Mouse (Mus musculus) heart, postnatal 0 days (tissue): ENCODE data around the gene AC129217.1. TPM values are rescaled to one million over a fixed set of nuclear protein-coding genes. Genes with fewer than 3 reads are reported as not detected.

ENCODE experiments used
- ATAC-seq: fragments of 200-750 bp; cut with Nextera tagmentation; 2 replicates; pipeline ENCODE4 v1.8.0; 2017; ENCODE audit warnings: low read depth, moderate number of reproducible peaks, moderate library complexity; ENCODE audit not compliant: insufficient read depth
- DNase-seq: peaks from one replicate; pipeline ENCODE4 v3.0.0-alpha.2; 2016; ENCODE audit warnings: low spot score
- H3K27ac ChIP-seq: fragments of 300-500 bp; sonication (generic); 2 replicates; pipeline ENCODE4 v1.5.1; 2014; ENCODE audit warnings: low read depth, mild to moderate bottlenecking
- H3K27me3 ChIP-seq: fragments of 300-500 bp; sonication (generic); 2 replicates; pipeline ENCODE4 v1.6.1; 2014; ENCODE audit warnings: low read length, mixed read lengths; ENCODE audit not compliant: control insufficient read depth, insufficient read depth
- H3K36me3 ChIP-seq: fragments of 300-500 bp; sonication (generic); replicated peaks from 2 replicates; pipeline ENCODE4 v1.6.1; 2014; ENCODE audit warnings: low read length, mixed read lengths; ENCODE audit not compliant: control insufficient read depth, insufficient read depth
- H3K4me1 ChIP-seq: fragments of 300-500 bp; sonication (generic); 2 replicates; pipeline ENCODE4 v1.6.1; 2014; ENCODE audit warnings: antibody characterized with exemption; ENCODE audit not compliant: control insufficient read depth, insufficient read depth
- H3K4me2 ChIP-seq: fragments of 300-500 bp; sonication (generic); 2 replicates; pipeline ENCODE4 v1.6.1; 2014; ENCODE audit warnings: low read depth, mild to moderate bottlenecking, low read length, moderate library complexity
- H3K4me3 ChIP-seq: fragments of 300-500 bp; sonication (generic); 2 replicates; pipeline ENCODE4 v1.5.1; 2014; ENCODE audit warnings: low read depth, low read length
- H3K9ac ChIP-seq: fragments of 300-500 bp; sonication (generic); replicated peaks from 2 replicates; pipeline ENCODE4 v1.6.1; 2014; ENCODE audit warnings: low read depth, low read length, mixed read lengths
- H3K9me3 ChIP-seq: fragments of 300-500 bp; sonication (generic); replicated peaks from 2 replicates; pipeline ENCODE4 v1.6.1; 2016; ENCODE audit warnings: low read length; ENCODE audit not compliant: control insufficient read depth
- CTCF ChIP-seq: IDR thresholded peaks from 2 replicates; pipeline ENCODE4 v1.5.1; 2016; ENCODE audit warnings: antibody characterized with exemption, control low read depth, low read depth
- EP300 ChIP-seq: IDR thresholded peaks from 2 replicates; pipeline ENCODE4 v1.6.1; 2016; ENCODE audit warnings: antibody characterized with exemption, low read depth
- WGBS: fragments of 180-500 bp; shearing (Covaris S2); extraction: QIAGEN DNeasy Blood & Tissue Kit; methylation state at CpG from one replicate; pipeline ENCODE4 v1.1.7; 2014; 5-methylcytosine and 5-hydroxymethylcytosine counted together
- polyA plus RNA-seq: library from polyadenylated mRNA; unstranded; fragments of >200 nt; fragmentation: Nextera tagmentation; extraction: Ambion mirVana; gene quantifications from 2 replicates; pipeline ENCODE4 v1.2.1, GENCODE M21; 2015
- total RNA-seq: library from RNA; depleted of rRNA; stranded (reverse); fragments of >200 nt; gene quantifications from 2 replicates; pipeline ENCODE4 v1.2.3, GENCODE M21; 2014; ENCODE audit warnings: low replicate concordance

The AC129217.1 gene
- total and polyA plus RNA-seq, 2 experiments from 2014 or later = not detected

GRCm38 (mm10) chr19:8839103-8839907, 9.7 kb downstream of the AC129217.1 start, which contains the start of gene Gng3:
Gng3 (minus strand) TSS chr19:8839194.
- Histone ChIP-seq H3K4me1 (peaks cover 22% of the 10 kb centered on the region), H3K36me3 (peaks cover 16% of the 10 kb centered on the region), H3K27ac (peak within 1 kb of the TSS; percentile 94), H3K9ac (peak within 1 kb of the TSS; percentile 74), H3K27me3 (no peaks in the 10 kb centered on the region), H3K4me3 (peak within 1 kb of the TSS; percentile 59), H3K4me2 (peak within 1 kb of the TSS; percentile 97), H3K9me3 (no peaks in the 10 kb centered on the region)
- DNase-seq (no peak), ATAC-seq (no peak)
- 65% methylated on average over 11 of the region's 11 CpGs for WGBS
- no peak for TF ChIP-seq EP300
- TF ChIP-seq CTCF = no peak

- 26% methylated on average over 29 of the region's 29 CpGs for WGBS
- no peak overlapping the region for H3K27ac ChIP-seq
Measured at GRCm38 (mm10) chr19:8839908-8840791, 10.6 kb downstream of the AC129217.1 start.

GRCm38 (mm10) chr19:8841012-8841411, 11.4 kb downstream of the AC129217.1 start:
- H3K27me3 ChIP-seq = no peaks in the 10 kb centered on the region
- peak overlapping the region; percentile 47 for H3K4me3 ChIP-seq
- peaks cover 9% of the 10 kb centered on the region for H3K36me3 ChIP-seq
- H3K9me3 ChIP-seq = no peaks in the 10 kb centered on the region
- ATAC-seq (no peak), DNase-seq (no peak)
- H3K27ac ChIP-seq = no peak overlapping the region
- TF ChIP-seq EP300 = no peak
- TF ChIP-seq CTCF = no peak
- peaks cover 22% of the 10 kb centered on the region for H3K4me1 ChIP-seq
- peak overlapping the region; percentile 73 for H3K4me2 ChIP-seq
- 93% methylated on average over 7 of the region's 7 CpGs for WGBS
- peak overlapping the region; percentile 49; the same call in 1 of the 2 replicates for H3K9ac ChIP-seq

More at GRCm38 (mm10) chr19:8839908-8840791, 10.6 kb downstream of the AC129217.1 start:
- Histone ChIP-seq H3K9ac (peak overlapping the region; percentile 49; the same call in 1 of the 2 replicates), H3K4me1 (peaks cover 22% of the 10 kb centered on the region), H3K36me3 (peaks cover 10% of the 10 kb centered on the region), H3K4me3 (peak overlapping the region; percentile 47), H3K27me3 (no peaks in the 10 kb centered on the region), H3K9me3 (no peaks in the 10 kb centered on the region), H3K4me2 (peak overlapping the region; percentile 73)
- ATAC-seq (peak; percentile 42), DNase-seq (peak; percentile 48)
- TF ChIP-seq EP300 (no peak), CTCF (no peak)

GRCm38 (mm10) chr19:8842961-8843360, 13.4 kb downstream of the AC129217.1 start:
- Histone ChIP-seq H3K4me1 (peaks cover 18% of the 10 kb centered on the region), H3K9ac (no peak overlapping the region), H3K27ac (no peak overlapping the region), H3K36me3 (peaks cover 29% of the 10 kb centered on the region), H3K9me3 (no peaks in the 10 kb centered on the region), H3K4me2 (no peak overlapping the region), H3K4me3 (no peak overlapping the region), H3K27me3 (no peaks in the 10 kb centered on the region)
- WGBS = 81% methylated on average over 6 of the region's 6 CpGs
- ATAC-seq (no peak), DNase-seq (no peak)
- TF ChIP-seq CTCF = no peak
- TF ChIP-seq EP300 = no peak

- H3K27me3 ChIP-seq = no peaks in the 10 kb centered on the region
- no peak overlapping the region for H3K4me2 ChIP-seq
- H3K27ac ChIP-seq = no peak overlapping the region
- DNase-seq (peak; percentile 58), ATAC-seq (peak; percentile 4; the same call in 1 of the 2 replicates)
- TF ChIP-seq EP300 (no peak), CTCF (peak; percentile 73)
- H3K4me3 ChIP-seq = no peak overlapping the region
- H3K36me3 ChIP-seq = peaks cover 36% of the 10 kb centered on the region
- WGBS = 68% methylated on average over 5 of the region's 5 CpGs
- peaks cover 5% of the 10 kb centered on the region; the same call in 1 of the 2 replicates for H3K4me1 ChIP-seq
- no peaks in the 10 kb centered on the region for H3K9me3 ChIP-seq
- H3K9ac ChIP-seq = no peak overlapping the region
Measured at GRCm38 (mm10) chr19:8844371-8845129, 15.0 kb downstream of the AC129217.1 start.
